Comparison of ENCODE assay signal across 13 mouse cellular contexts in genomic region chr1:89752659-89753058, GRCm38 (mm10).
A peak's percentile ranks its signal among the peaks of the same experiment; 100 is the strongest.
DNase-seq lines count a peak whose midpoint lies in the region; ATAC-seq and TF ChIP-seq lines count a peak whose summit lies in the region.
"Had no signal": no experiment of that assay in that cellular context is flagged by ENCODE, and none has a peak within 500 bp of the region (broad histone marks: within the 10 kb centered on the region; RNA-seq: fewer than 3 reads in every experiment).

No protein-coding gene starts in this region.

- H3K9me3 ChIP-seq in forebrain, postnatal 0 days (ENCODE audit: low read length), result no peaks in the 10 kb centered on the region
- H3K9me3 ChIP-seq in forebrain, embryonic 16.5 days (ENCODE audit: control insufficient read depth, low read length), result no peaks in the 10 kb centered on the region
- H3K9me3 ChIP-seq in limb, embryonic 10.5 days (replicated peaks), result no peaks in the 10 kb centered on the region
- H3K9me3 ChIP-seq: intestine, embryonic 15.5 days had no signal

- H3K27me3 ChIP-seq in forebrain, postnatal 0 days (ENCODE audit: insufficient read depth, low read length), result peaks cover 11% of the 10 kb centered on the region; the same call in 1 of the 2 replicates
- H3K27me3 ChIP-seq in forebrain, embryonic 16.5 days (replicated peaks; ENCODE audit: control insufficient read depth, insufficient read depth, low read length), result peaks cover 46% of the 10 kb centered on the region
- H3K27me3 ChIP-seq in thymus, adult 2 months (ENCODE audit: control insufficient read depth, insufficient read depth, low read length), result no peaks in the 10 kb centered on the region
- peaks cover 38% of the 10 kb centered on the region for H3K27me3 ChIP-seq in limb, embryonic 10.5 days (ENCODE audit: low read depth, poor library complexity, severe bottlenecking)
- H3K27me3 ChIP-seq: intestine, embryonic 15.5 days had no signal

- no peak for TF ChIP-seq POLR2A in thymus, adult 2 months (IDR thresholded peaks at IDR 0.05; ENCODE audit: control insufficient read depth, extremely low read depth, insufficient read depth, low read length, poor library complexity)

- intact Hi-C loops in left cerebral cortex, adult 2 months (cut with DNase I), result no loop called here
- intact Hi-C loops in left cerebral cortex, postnatal 14 days (cut with DNase I), result no loop called here

- no peak for DNase-seq in forebrain, postnatal 0 days
- DNase-seq in left cerebral cortex, adult 2 months (ENCODE audit: extremely low spot score in 1 of 2, low spot score in 2 of 2), result no peak
- DNase-seq in left cerebral cortex, postnatal 14 days (ENCODE audit: low spot score in 2 of 2), result no peak
- DNase-seq in thymus, adult 2 months, result peak; percentile 18
- no peak for DNase-seq in thymus, postnatal 10 days (ENCODE audit: low spot score in 2 of 2)
- peak; percentile 44 for DNase-seq in thymus, postnatal 4 days
- DNase-seq in limb, embryonic 10.5 days (ENCODE audit: low spot score), result no peak
- DNase-seq: cerebellum, postnatal 25 days; layer of hippocampus, adult 9-11 months had no signal

- H3K4me3 ChIP-seq in forebrain, postnatal 0 days (ENCODE audit: low read depth, low read length), result no peak overlapping the region
- H3K4me3 ChIP-seq in forebrain, embryonic 16.5 days (replicated peaks; ENCODE audit: low read length), result no peak overlapping the region
- no peak overlapping the region for H3K4me3 ChIP-seq in left cerebral cortex, adult 2 months
- no peak overlapping the region for H3K4me3 ChIP-seq in thymus, adult 2 months (ENCODE audit: control insufficient read depth, insufficient read depth, low read length)
- no peak overlapping the region for H3K4me3 ChIP-seq in limb, embryonic 10.5 days
- H3K4me3 ChIP-seq: intestine, embryonic 15.5 days; limb, embryonic 12.5 days had no signal

- no peak overlapping the region for H3K27ac ChIP-seq in forebrain, postnatal 0 days (ENCODE audit: low read depth, low read length)
- no peak overlapping the region for H3K27ac ChIP-seq in forebrain, embryonic 16.5 days (ENCODE audit: low read length)
- H3K27ac ChIP-seq in left cerebral cortex, adult 2 months, result no peak overlapping the region
- no peak overlapping the region for H3K27ac ChIP-seq in thymus, adult 2 months (ENCODE audit: control insufficient read depth, insufficient read depth, low read length)
- no peak overlapping the region for H3K27ac ChIP-seq in limb, embryonic 10.5 days
- H3K27ac ChIP-seq: intestine, embryonic 15.5 days; limb, embryonic 12.5 days had no signal

- over 99% methylated on average over 3 of the region's 3 CpGs for WGBS in forebrain, postnatal 0 days
- WGBS in forebrain, embryonic 16.5 days, result 99% methylated on average over 3 of the region's 3 CpGs
- WGBS in thymus, adult 2 months, result 97% methylated on average over 3 of the region's 3 CpGs
- WGBS in limb, embryonic 10.5 days, result 92% methylated on average over 3 of the region's 3 CpGs

- no peak overlapping the region for H3K4me2 ChIP-seq in forebrain, postnatal 0 days (ENCODE audit: low read depth)
- H3K4me2 ChIP-seq in forebrain, embryonic 16.5 days (ENCODE audit: low read length), result no peak overlapping the region
- H3K4me2 ChIP-seq: intestine, embryonic 15.5 days; limb, embryonic 12.5 days had no signal

- TF ChIP-seq CTCF in forebrain, postnatal 0 days (IDR thresholded peaks at IDR 0.05; ENCODE audit: low read depth), result peak; percentile 50
- TF ChIP-seq CTCF in left cerebral cortex, adult 2 months (IDR thresholded peaks at IDR 0.05), result peak; percentile 37
- TF ChIP-seq CTCF in thymus, adult 2 months (IDR thresholded peaks at IDR 0.05; ENCODE audit: borderline replicate concordance, control insufficient read depth, extremely low read depth, insufficient read depth, low read length, poor library complexity), result no peak

- no peak for ATAC-seq in forebrain, postnatal 0 days
- ATAC-seq in forebrain, embryonic 16.5 days, result no peak
- ATAC-seq: forebrain, embryonic 14.5 days; intestine, embryonic 15.5 days had no signal

- no peak overlapping the region for H3K9ac ChIP-seq in forebrain, postnatal 0 days
- no peak overlapping the region for H3K9ac ChIP-seq in forebrain, embryonic 16.5 days (replicated peaks; ENCODE audit: low read depth, low read length)
- H3K9ac ChIP-seq: intestine, embryonic 15.5 days; limb, embryonic 12.5 days had no signal

- no peaks in the 10 kb centered on the region for H3K36me3 ChIP-seq in forebrain, postnatal 0 days (ENCODE audit: insufficient read depth)
- H3K36me3 ChIP-seq in forebrain, embryonic 16.5 days (ENCODE audit: control insufficient read depth, insufficient read depth), result no peaks in the 10 kb centered on the region
- no peaks in the 10 kb centered on the region for H3K36me3 ChIP-seq in thymus, adult 2 months (ENCODE audit: control insufficient read depth, insufficient read depth, low read length)
- no peaks in the 10 kb centered on the region for H3K36me3 ChIP-seq in limb, embryonic 10.5 days
- H3K36me3 ChIP-seq: intestine, embryonic 15.5 days; limb, embryonic 12.5 days had no signal

- peaks cover 18% of the 10 kb centered on the region for H3K4me1 ChIP-seq in forebrain, postnatal 0 days (ENCODE audit: insufficient read depth)
- peaks cover 23% of the 10 kb centered on the region for H3K4me1 ChIP-seq in forebrain, embryonic 16.5 days (replicated peaks; ENCODE audit: control insufficient read depth, insufficient read depth, low read length)
- H3K4me1 ChIP-seq in thymus, adult 2 months (replicated peaks; ENCODE audit: control insufficient read depth, insufficient read depth, low read length), result no peaks in the 10 kb centered on the region
- peaks cover 32% of the 10 kb centered on the region for H3K4me1 ChIP-seq in limb, embryonic 10.5 days
- H3K4me1 ChIP-seq: intestine, embryonic 15.5 days had no signal

Comparison
In these comparisons a context has a peak if more than half of its experiments do, and no peak if none do; other contexts are left out.
1. DNase-seq: peak in thymus, adult 2 months (single experiment) and thymus, postnatal 4 days (single experiment); none in forebrain, postnatal 0 days (single experiment), left cerebral cortex, adult 2 months (0 of 2), left cerebral cortex, postnatal 14 days (0 of 2), thymus, postnatal 10 days (0 of 2) and limb, embryonic 10.5 days (single experiment).